In the genomic region with DNA sequence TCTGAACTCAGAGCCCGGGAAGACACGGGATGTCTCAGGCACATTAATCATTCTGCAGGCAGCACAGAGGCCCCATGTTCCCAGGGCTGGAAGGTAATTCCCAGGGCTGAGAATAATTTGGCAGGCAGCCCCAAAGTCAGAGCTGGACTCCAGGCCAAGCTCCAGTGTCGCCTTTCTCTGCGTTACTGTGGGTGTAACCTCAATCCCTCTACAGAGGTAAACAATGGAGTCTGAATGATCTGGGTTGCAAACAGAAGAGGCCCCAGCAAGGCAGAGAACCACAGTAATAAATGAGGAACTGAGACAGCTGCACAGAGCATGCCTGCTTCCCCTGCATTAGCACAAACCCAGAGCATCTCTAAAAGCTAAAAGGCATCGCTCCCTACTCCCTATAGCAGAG, we compare ENCODE assay signal across 8 mouse cellular contexts.
A peak's percentile ranks its signal among the peaks of the same experiment; 100 is the strongest.
DNase-seq lines count a peak whose midpoint lies in the region; ATAC-seq lines count a peak whose summit lies in the region.
"Had no signal": no experiment of that assay in that cellular context is flagged by ENCODE, and none has a peak within 500 bp of the region (broad histone marks: within the 10 kb centered on the region; RNA-seq: fewer than 3 reads in every experiment).

No protein-coding gene starts in this region.

- WGBS in midbrain, embryonic 13.5 days: 51% methylated on average over 5 of the region's 5 CpGs
- WGBS in midbrain, embryonic 10.5 days: 65% methylated on average over 5 of the region's 5 CpGs
- 36% methylated on average over 5 of the region's 5 CpGs for WGBS in intestine, embryonic 16.5 days
- WGBS in neural tube, embryonic 15.5 days: 37% methylated on average over 5 of the region's 5 CpGs

- no peaks in the 10 kb centered on the region for H3K9me3 ChIP-seq in midbrain, embryonic 13.5 days
- H3K9me3 ChIP-seq in midbrain, embryonic 10.5 days (replicated peaks): no peaks in the 10 kb centered on the region
- no peaks in the 10 kb centered on the region for H3K9me3 ChIP-seq in intestine, embryonic 16.5 days (ENCODE audit: control insufficient read depth, low read length)
- no peaks in the 10 kb centered on the region for H3K9me3 ChIP-seq in neural tube, embryonic 15.5 days (replicated peaks)
- H3K9me3 ChIP-seq: liver, embryonic 12.5 days had no signal

- H3K4me3 ChIP-seq in midbrain, embryonic 13.5 days (replicated peaks): no peak overlapping the region
- no peak overlapping the region for H3K4me3 ChIP-seq in midbrain, embryonic 10.5 days
- no peak overlapping the region for H3K4me3 ChIP-seq in intestine, embryonic 16.5 days (ENCODE audit: low read length)
- H3K4me3 ChIP-seq in neural tube, embryonic 15.5 days (replicated peaks): no peak overlapping the region
- H3K4me3 ChIP-seq: liver, embryonic 12.5 days had no signal

- intact Hi-C loops in left cerebral cortex, postnatal 36 days (cut with DNase I): no loop called here

- H3K36me3 ChIP-seq in midbrain, embryonic 13.5 days: no peaks in the 10 kb centered on the region
- H3K36me3 ChIP-seq in midbrain, embryonic 10.5 days: no peaks in the 10 kb centered on the region
- no peaks in the 10 kb centered on the region for H3K36me3 ChIP-seq in intestine, embryonic 16.5 days (ENCODE audit: control insufficient read depth, insufficient read depth, low read length)
- no peaks in the 10 kb centered on the region for H3K36me3 ChIP-seq in neural tube, embryonic 15.5 days
- H3K36me3 ChIP-seq: liver, embryonic 12.5 days had no signal

- H3K27ac ChIP-seq in midbrain, embryonic 13.5 days: no peak overlapping the region
- H3K27ac ChIP-seq in midbrain, embryonic 10.5 days (replicated peaks): no peak overlapping the region
- H3K27ac ChIP-seq in intestine, embryonic 16.5 days (ENCODE audit: low read length): 0 out of 2 replicates have a peak overlapping the region, but pooled peaks have one; percentile 11
- H3K27ac ChIP-seq in neural tube, embryonic 15.5 days (replicated peaks): no peak overlapping the region
- H3K27ac ChIP-seq: liver, embryonic 12.5 days had no signal

- no peak for DNase-seq in midbrain, embryonic 10.5 days (ENCODE audit: low spot score)
- DNase-seq in fibroblast of lung, adult 2 months (ENCODE audit: low read depth): peak; percentile 49
- no peak for DNase-seq in left cerebral cortex, postnatal 36 days (ENCODE audit: low spot score in 2 of 2)
- no peak for DNase-seq in T-cell, adult 2 months (ENCODE audit: low spot score)

- H3K4me1 ChIP-seq in midbrain, embryonic 13.5 days (replicated peaks): 0 out of 2 replicates have a peak, but pooled peaks cover 5% of the 10 kb centered on the region
- H3K4me1 ChIP-seq in midbrain, embryonic 10.5 days: peaks cover 6% of the 10 kb centered on the region; the same call in 1 of the 2 replicates
- no peaks in the 10 kb centered on the region for H3K4me1 ChIP-seq in intestine, embryonic 16.5 days (ENCODE audit: control insufficient read depth, insufficient read depth, low read length)
- no peaks in the 10 kb centered on the region for H3K4me1 ChIP-seq in neural tube, embryonic 15.5 days
- H3K4me1 ChIP-seq: liver, embryonic 12.5 days had no signal

- ATAC-seq in midbrain, embryonic 13.5 days: peak; percentile 24; the same call in 1 of the 2 replicates
- ATAC-seq in intestine, embryonic 16.5 days: peak; percentile 48; the same call in 1 of the 2 replicates
- ATAC-seq in neural tube, embryonic 15.5 days (ENCODE audit: low FRiP score): 0 out of 2 replicates have a peak, but pooled peaks have one; percentile 21
- ATAC-seq: liver, embryonic 12.5 days had no signal

- no peak overlapping the region for H3K9ac ChIP-seq in midbrain, embryonic 13.5 days (replicated peaks)
- H3K9ac ChIP-seq in intestine, embryonic 16.5 days (ENCODE audit: low read depth, low read length): no peak overlapping the region
- no peak overlapping the region for H3K9ac ChIP-seq in neural tube, embryonic 15.5 days (replicated peaks)
- H3K9ac ChIP-seq: liver, embryonic 12.5 days had no signal

- H3K4me2 ChIP-seq in midbrain, embryonic 13.5 days (replicated peaks): no peak overlapping the region
- H3K4me2 ChIP-seq in intestine, embryonic 16.5 days (ENCODE audit: low read depth, low read length): no peak overlapping the region
- H3K4me2 ChIP-seq in neural tube, embryonic 15.5 days: no peak overlapping the region
- H3K4me2 ChIP-seq: liver, embryonic 12.5 days had no signal

- H3K27me3 ChIP-seq in midbrain, embryonic 13.5 days: peaks cover 7% of the 10 kb centered on the region; the same call in 1 of the 2 replicates
- H3K27me3 ChIP-seq in midbrain, embryonic 10.5 days (ENCODE audit: low read depth, poor library complexity, severe bottlenecking): peaks cover 89% of the 10 kb centered on the region
- peaks cover 2% of the 10 kb centered on the region; the same call in 1 of the 2 replicates for H3K27me3 ChIP-seq in intestine, embryonic 16.5 days (replicated peaks; ENCODE audit: control insufficient read depth, insufficient read depth, low read length)
- H3K27me3 ChIP-seq in neural tube, embryonic 15.5 days (replicated peaks): no peaks in the 10 kb centered on the region; the same call in 1 of the 2 replicates
